Mouse (Mus musculus): ENCODE measurements at regions not wholly inside any gene's neighbourhood (a gene's known extent, or its start where the extent isn't known, plus 50 kb on each side); places are given as distances from the start of the nearest gene placed in this dataset.
A peak's percentile ranks its signal among the peaks of the same experiment; 100 is the strongest.

DNA sequence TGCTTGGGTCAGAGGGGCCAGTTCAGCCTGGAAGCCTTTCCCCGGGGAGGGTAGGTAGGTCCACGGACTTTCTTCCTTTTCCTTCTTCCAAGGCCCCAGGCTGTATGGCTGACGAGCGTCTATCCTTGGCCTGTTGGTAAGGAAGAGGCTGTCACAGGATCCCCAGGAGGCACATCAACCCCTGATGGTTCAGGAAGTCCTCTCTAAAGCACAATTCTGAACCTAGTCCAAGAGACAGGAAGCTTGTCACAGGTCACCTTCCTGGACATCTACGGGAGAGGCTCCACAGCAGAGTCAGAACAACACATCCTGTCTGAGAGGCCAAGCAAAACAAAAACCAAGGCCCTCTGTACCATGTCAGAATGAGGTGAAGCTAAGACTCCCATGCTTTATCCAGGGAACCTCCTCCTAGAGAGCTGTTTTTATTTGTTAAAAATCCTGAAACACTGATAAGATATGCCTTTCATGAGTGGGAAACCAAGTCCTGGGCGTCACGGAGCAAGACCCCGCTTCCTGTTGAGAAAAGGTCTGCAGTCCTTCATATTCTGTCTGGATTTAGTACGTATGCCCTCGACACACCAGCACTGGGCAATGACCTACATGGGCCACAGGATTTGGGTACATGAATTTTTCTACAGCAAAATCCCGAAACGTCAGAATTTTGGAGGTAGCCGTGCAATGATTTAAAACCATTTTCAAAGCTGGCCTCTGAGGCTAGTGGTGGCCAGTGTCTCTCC is 52.0 kb upstream of the Snrk start:
- DNase-seq, result no peak

DNA sequence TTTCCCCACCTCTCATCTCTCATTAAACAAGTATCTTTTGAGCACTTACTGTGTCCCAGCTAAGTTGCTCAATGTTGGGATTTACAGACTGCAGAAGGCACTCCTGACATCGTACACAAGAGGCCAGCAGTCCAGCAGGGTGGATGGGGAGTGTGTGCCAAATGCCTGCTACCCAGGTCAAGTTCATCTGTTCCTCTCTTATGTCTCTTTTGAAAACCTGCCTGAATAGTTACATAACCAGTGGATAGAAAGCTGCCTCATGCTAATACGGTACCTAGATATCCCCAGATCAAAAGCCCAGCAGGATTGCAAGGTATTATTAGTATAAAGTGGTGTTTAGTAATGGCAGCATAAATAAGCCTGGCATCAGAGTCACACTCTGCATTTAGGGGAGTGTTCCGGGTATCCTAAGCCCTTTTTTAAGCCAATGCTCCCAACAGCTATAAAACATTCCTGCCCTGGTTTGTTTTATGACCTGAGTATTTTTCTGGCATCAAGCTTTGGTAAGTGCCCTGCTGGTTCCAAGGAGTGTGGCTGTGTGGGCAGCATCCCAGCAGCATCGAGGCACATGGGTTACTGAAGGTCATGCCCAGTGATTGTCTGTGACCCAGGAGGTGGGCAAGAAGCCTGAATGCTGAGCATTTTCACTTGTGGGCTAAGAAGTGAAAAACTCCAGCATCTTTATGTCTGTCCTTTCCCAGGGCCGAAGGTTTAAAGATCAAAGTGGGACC is 59.1 kb upstream of the Pomgnt2 start:
- no peak for DNase-seq

DNA sequence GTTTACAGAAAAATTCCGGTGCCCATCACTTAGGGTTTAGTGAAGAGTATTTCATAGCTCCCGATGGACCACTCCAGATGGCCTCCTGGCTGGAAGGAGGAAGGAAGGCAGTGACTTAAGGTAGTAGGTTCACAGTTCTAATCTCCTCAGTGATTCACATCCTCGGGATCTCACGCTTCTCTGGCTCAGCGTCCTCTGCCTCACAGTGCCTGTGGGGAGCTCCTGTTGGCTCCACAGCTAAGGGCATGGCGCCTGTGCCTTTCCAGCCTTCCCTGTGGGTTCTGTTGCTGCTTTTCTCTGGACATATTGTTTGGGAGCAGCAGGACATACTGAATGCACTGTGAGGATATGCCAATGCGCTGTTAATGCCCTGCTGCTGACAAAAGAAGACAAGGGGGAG is 54.8 kb upstream of the Pomgnt2 start:
- DNase-seq, result no peak

DNA sequence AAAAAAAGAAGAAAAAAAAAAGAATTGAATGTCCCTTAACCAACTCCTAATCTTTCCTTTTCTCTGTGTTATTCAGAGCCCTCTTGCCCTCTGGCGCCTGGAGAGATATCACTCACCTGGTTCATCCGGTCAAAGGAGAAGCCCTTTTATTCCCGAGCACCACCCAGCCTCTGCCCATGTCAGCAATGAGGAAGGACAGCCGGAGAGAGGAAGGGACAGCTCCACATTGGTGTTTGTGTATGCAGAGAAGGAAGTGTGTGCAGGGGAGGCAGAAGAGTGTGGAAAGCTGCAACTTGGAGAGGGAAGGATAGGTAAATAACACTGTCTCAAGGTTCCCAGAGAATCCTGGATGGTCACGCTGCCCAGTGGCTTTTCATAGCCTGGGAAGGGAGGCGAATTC is 54.2 kb upstream of the Pomgnt2 start:
- DNase-seq, result no peak

DNA sequence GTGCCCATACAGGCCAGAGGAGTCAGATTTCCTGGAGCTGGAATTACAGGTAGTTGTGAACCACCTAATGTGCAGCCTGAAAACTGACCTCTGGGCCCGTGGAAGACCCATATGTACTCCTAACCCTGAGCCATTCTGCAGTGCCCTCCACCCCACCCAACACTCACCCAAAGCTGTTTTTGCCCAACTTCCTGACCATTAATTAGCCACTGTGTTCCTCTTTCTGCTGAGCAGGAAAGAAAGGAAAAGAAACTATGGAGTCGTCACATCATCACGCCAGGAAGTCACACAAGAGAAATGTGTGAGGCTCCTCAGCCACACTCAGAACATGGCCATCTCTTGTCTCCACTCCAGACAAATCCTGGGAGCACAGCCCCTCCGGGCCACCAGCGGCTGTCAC is 52.1 kb upstream of the Pomgnt2 start:
- no peak for DNase-seq

DNA sequence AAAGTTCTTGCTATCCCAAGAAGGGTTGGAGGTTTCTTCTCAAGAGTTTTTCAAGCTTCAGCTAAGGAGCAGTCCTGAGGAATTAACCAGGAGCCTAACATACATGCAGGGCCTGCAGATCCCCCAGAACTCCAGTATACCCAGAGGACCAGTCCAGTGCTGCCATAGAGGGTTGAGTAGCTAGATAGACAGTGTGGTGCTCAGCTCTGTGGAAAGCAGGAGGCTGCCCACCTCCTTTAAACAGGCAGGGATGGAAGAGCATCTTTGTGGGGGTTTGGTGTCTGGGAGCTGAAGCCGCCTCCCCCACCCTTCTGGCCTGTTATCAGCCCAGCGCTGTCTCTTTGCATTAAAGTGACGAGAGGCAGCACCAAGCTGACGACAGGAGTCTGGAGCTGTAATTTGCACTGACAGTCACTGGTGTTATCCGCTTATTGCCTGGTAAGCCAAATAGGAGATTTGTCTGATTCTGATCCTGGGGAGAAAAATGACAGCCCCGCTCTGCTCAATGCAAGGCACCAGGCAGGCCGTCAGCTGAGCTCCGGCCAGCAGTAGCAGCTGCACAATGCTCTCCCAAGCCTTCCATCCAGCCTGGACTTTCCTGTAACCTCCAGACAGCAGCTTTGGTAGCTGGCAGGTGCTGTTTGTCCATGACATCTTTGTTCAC is 51.2 kb upstream of the Pomgnt2 start:
- peak; percentile 36 for DNase-seq
